10 mouse cellular contexts compared by ENCODE assay signal in genomic region chr13:99230495-99230868, GRCm38 (mm10). TPM values are rescaled to one million over a fixed set of nuclear protein-coding genes. Genes with fewer than 3 reads are reported as not detected.
DNase-seq lines count a peak whose midpoint lies in the region; ATAC-seq and TF ChIP-seq lines count a peak whose summit lies in the region.
"Had no signal": no experiment of that assay in that cellular context is flagged by ENCODE, and none has a peak within 500 bp of the region (broad histone marks: within the 10 kb centered on the region; RNA-seq: fewer than 3 reads in every experiment).

No protein-coding gene starts in this region.

- WGBS in intestine, embryonic 16.5 days, result 44% methylated on average over 3 of the region's 3 CpGs
- whole genome bisulfite sequencing in lung, postnatal 0 days, result 33% methylated on average over 3 of the region's 3 CpGs

- TF ChIP-seq EP300 in lung, postnatal 0 days (IDR thresholded peaks at IDR 0.05), result no peak

- H3K9me3 ChIP-seq in intestine, embryonic 16.5 days (ENCODE audit: control insufficient read depth, low read length), result no peaks in the 10 kb centered on the region
- no peaks in the 10 kb centered on the region for H3K9me3 ChIP-seq in lung, postnatal 0 days (ENCODE audit: low read length)
- H3K9me3 ChIP-seq: limb, embryonic 10.5 days had no signal

- ATAC-seq in intestine, embryonic 16.5 days, result no peak
- peak; percentile 55 for ATAC-seq in lung, postnatal 0 days
- ATAC-seq: Patski had no signal

- 0 out of 2 replicates have a peak, but pooled peaks cover 7% of the 10 kb centered on the region for H3K4me1 ChIP-seq in intestine, embryonic 16.5 days (ENCODE audit: control insufficient read depth, insufficient read depth, low read length)
- peaks cover 1% of the 10 kb centered on the region; the same call in 1 of the 2 replicates for H3K4me1 ChIP-seq in lung, postnatal 0 days (ENCODE audit: insufficient read depth, low read depth, low read length)

- no peak overlapping the region for H3K4me2 ChIP-seq in intestine, embryonic 16.5 days (ENCODE audit: low read depth, low read length)
- no peak overlapping the region for H3K4me2 ChIP-seq in lung, postnatal 0 days (replicated peaks; ENCODE audit: low read depth, low read length)

- intact Hi-C loops in gastrocnemius, postnatal 36 days (cut with DNase I), result no loop called here

- H3K27me3 ChIP-seq in intestine, embryonic 16.5 days (replicated peaks; ENCODE audit: control insufficient read depth, insufficient read depth, low read length), result no peaks in the 10 kb centered on the region
- H3K27me3 ChIP-seq in lung, postnatal 0 days (replicated peaks; ENCODE audit: insufficient read depth, low read length), result no peaks in the 10 kb centered on the region
- H3K27me3 ChIP-seq: Patski had no signal

- H3K9ac ChIP-seq in intestine, embryonic 16.5 days (ENCODE audit: low read depth, low read length), result no peak overlapping the region
- H3K9ac ChIP-seq in lung, postnatal 0 days (replicated peaks; ENCODE audit: low read depth), result no peak overlapping the region

- DNase-seq in gastrocnemius, adult 18-20 months (ENCODE audit: low spot score), result peak; percentile 48
- no peak for DNase-seq in gastrocnemius, postnatal 10 days
- peak; percentile 33 to 39 for DNase-seq in gastrocnemius, postnatal 36 days
- DNase-seq in lung, postnatal 0 days (ENCODE audit: low spot score), result peak; percentile 12
- DNase-seq in cerebellum, adult 18-20 months, result no peak
- no peak for DNase-seq in spleen, adult 18-20 months
- DNase-seq in urinary bladder, adult 18-20 months (ENCODE audit: low spot score in 2 of 2), result no peak

- TF ChIP-seq CTCF in lung, postnatal 0 days (IDR thresholded peaks at IDR 0.05), result no peak

- H3K27ac ChIP-seq in intestine, embryonic 16.5 days (ENCODE audit: low read length), result peak overlapping the region; percentile 5; the same call in 1 of the 2 replicates
- peak overlapping the region; percentile 6 for H3K27ac ChIP-seq in lung, postnatal 0 days (ENCODE audit: low read length)
- H3K27ac ChIP-seq: limb, embryonic 10.5 days had no signal

- no peaks in the 10 kb centered on the region for H3K36me3 ChIP-seq in intestine, embryonic 16.5 days (ENCODE audit: control insufficient read depth, insufficient read depth, low read length)
- H3K36me3 ChIP-seq in lung, postnatal 0 days (ENCODE audit: insufficient read depth, low read length), result no peaks in the 10 kb centered on the region
- H3K36me3 ChIP-seq: limb, embryonic 10.5 days had no signal

- H3K4me3 ChIP-seq in intestine, embryonic 16.5 days (ENCODE audit: low read length), result no peak overlapping the region
- H3K4me3 ChIP-seq in lung, postnatal 0 days (ENCODE audit: low read depth, low read length), result no peak overlapping the region
- H3K4me3 ChIP-seq: limb, embryonic 10.5 days had no signal

RNA-seq across cellular contexts. Expression of gene Zfp366, which starts 45.9 kb away (rescaled TPM):
- total RNA-seq in gastrocnemius, adult 18-20 months (2021), result 1 to 10 TPM; 3.8 to 3.9 TPM
- total RNA-seq in gastrocnemius, postnatal 10 days (2021), result 1 to 10 TPM; 6.1 to 6.5 TPM
- 1 to 10 TPM; 2.8 to 3.8 TPM for total RNA-seq in gastrocnemius, postnatal 36 days (2021)
- polyA plus RNA-seq in intestine, embryonic 16.5 days (2015; fragmentation: Nextera tagmentation; extraction: Ambion mirVana), result 0.50 and 0.53 TPM in 2 replicates
- 1.6 and 2.0 TPM in 2 replicates for polyA plus RNA-seq in lung, postnatal 0 days (2015; fragmentation: Nextera tagmentation; extraction: Ambion mirVana)

Comparison
In these comparisons a context has a peak if more than half of its experiments do, and no peak if none do; other contexts are left out.
1. DNase-seq: peak in gastrocnemius, adult 18-20 months (single experiment), gastrocnemius, postnatal 36 days (2 of 2) and lung, postnatal 0 days (single experiment); none in gastrocnemius, postnatal 10 days (single experiment), cerebellum, adult 18-20 months (0 of 2), spleen, adult 18-20 months (0 of 2) and urinary bladder, adult 18-20 months (0 of 2).